Mouse (Mus musculus): ENCODE results near the gene Tmem19. TPM values are rescaled to one million over a fixed set of nuclear protein-coding genes. Genes with fewer than 3 reads are reported as not detected.

The Tmem19 gene
- total RNA-seq, 2 experiments from 2014 or later: 11.6 to 17.4 TPM

DNA sequence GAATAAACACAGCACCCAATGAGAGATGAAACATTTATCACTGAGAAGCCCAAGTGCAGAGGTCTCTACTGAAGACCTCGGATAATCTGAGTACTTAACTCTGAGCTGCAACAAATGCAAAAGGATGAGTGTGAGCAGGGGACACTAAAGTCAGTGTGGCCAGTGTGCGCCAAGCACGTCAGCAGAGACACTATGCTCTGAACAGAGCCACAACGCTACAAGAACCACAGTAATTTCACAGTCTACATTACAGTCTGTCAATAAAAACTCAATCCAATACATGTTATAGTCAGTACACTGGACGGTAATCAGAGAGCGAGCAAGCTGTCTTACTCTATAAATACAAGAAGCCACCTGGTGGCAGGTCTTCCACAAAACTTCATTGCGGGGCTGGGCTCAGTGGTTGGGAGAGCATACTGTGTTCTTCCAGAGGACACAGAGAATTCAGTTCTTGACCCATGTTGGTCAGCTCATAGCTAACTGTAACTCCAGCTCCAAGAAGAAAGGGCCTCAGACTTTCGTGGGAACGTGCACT lies 65.8 kb downstream of the Tmem19 start:
- no peak for TF ChIP-seq CTCF (IDR thresholded peaks at IDR 0.05)
- Histone ChIP-seq H3K27ac (no peak overlapping the region), H3K4me3 (no peak overlapping the region)
- intact Hi-C loops (cut with DNase I): no loop called here
- DNase-seq: no peak

- DNase-seq: no peak
- intact Hi-C loops (cut with DNase I): no loop called here
- Histone ChIP-seq H3K4me3 (no peak overlapping the region), H3K27ac (no peak overlapping the region)
- TF ChIP-seq CTCF (IDR thresholded peaks at IDR 0.05): no peak
These were observed 67.1 kb downstream of the Tmem19 start for GRCm38 (mm10) chr10:115295162-115295561.

GRCm38 (mm10) chr10:115294715-115295114 lies 67.6 kb downstream of the Tmem19 start:
- DNase-seq: no peak
- Histone ChIP-seq H3K4me3 (no peak overlapping the region), H3K27ac (no peak overlapping the region)
- intact Hi-C loops (cut with DNase I): no loop called here
- no peak for TF ChIP-seq CTCF (IDR thresholded peaks at IDR 0.05)

DNA sequence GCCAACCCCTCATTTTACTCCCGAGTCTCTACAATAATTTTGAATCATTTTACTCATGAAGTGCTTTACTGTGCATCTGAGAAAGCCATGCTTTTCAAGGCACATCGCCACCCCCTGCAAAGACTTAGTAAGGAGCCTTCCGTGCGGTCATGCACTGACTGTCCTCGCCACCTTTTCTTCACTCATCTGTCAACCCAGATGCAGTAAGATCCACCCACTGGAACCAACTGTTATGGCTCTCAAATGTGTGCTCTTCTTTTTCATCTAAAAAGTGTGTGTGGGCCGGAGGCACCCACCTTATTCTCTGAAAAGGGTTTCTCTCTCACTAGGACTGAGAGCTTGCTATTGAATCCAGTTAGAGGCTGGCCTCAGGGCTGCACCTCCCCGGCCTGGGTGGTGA lies 68.4 kb downstream of the Tmem19 start:
- TF ChIP-seq CTCF (IDR thresholded peaks at IDR 0.05): no peak
- intact Hi-C loops (cut with DNase I): no loop called here

DNA sequence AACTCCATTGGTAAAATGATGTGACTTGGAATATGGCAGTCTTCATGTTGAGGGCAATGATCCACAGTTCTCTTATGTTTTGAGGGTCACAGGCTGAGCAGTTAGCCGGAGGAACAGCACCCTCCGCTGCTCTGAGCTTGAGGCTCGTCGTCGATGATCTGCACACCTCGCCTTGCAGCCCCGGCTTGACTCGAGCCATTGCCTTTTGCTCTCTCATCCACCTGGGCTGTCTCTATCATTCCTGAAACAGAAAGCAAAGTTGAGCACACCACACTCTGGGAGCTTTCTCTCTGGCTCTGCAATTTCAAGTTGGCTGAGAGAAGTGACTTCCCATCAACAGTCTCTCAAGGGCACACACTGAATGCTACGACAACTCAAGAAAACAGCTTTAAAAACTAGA lies 71.6 kb downstream of the Tmem19 start:
- Histone ChIP-seq H3K27ac (no peak overlapping the region), H3K4me3 (no peak overlapping the region)
- no peak for TF ChIP-seq CTCF (IDR thresholded peaks at IDR 0.05)
- DNase-seq: no peak
- intact Hi-C loops (cut with DNase I): no loop called here

More for the DNA sequence above, 68.4 kb downstream of the Tmem19 start:
- Histone ChIP-seq H3K4me3 (no peak overlapping the region), H3K27ac (no peak overlapping the region)
- DNase-seq: no peak

Other genes starting within 250 kb of the Tmem19 start
- not detected for gene Tph2, start 177.5 kb downstream of the Tmem19 start, total RNA-seq (2021)
- gene Tbc1d15, start 111.0 kb downstream of the Tmem19 start, total RNA-seq (2021): 10 to 100 TPM; 44.5 to 45.6 TPM
- 10 to 100 TPM; 47.1 to 66.2 TPM for gene Rab21, start 46.9 kb downstream of the Tmem19 start, total RNA-seq (2021)
- gene Thap2, start 21.9 kb upstream of the Tmem19 start, total RNA-seq (2021): 10 to 100 TPM in 1 of 2 experiments, 1 to 10 TPM in 1; 5.3 to 11.1 TPM
- gene Zfc3h1, start 22.5 kb upstream of the Tmem19 start, total RNA-seq (2021): 10 to 100 TPM; 13.0 to 14.5 TPM
- not detected for gene A930009A15Rik, start 207.5 kb upstream of the Tmem19 start, total RNA-seq (2021)
- not detected for gene Lgr5, start 225.3 kb upstream of the Tmem19 start, total RNA-seq (2021)